Mouse (Mus musculus) kidney, postnatal 0 days (tissue): ENCODE measurements around the gene Sh3bgr. TPM values are rescaled to one million over a fixed set of nuclear protein-coding genes. Genes with fewer than 3 reads are reported as not detected.

Source experiments
- ATAC-seq: fragments of 200-750 bp; cut with Nextera tagmentation; replicated peaks from 2 replicates; pipeline ENCODE4 v1.8.0; 2017; ENCODE audit warnings: low read depth, moderate number of reproducible peaks, moderate TSS enrichment, moderate library complexity; ENCODE audit not compliant: low FRiP score
- DNase-seq: peaks from one replicate; pipeline ENCODE4 v3.0.0-alpha.2; 2016; ENCODE audit warnings: low spot score
- H3K27ac ChIP-seq: fragments of 300-500 bp; sonication (generic); 2 replicates; pipeline ENCODE4 v1.5.1; 2014; ENCODE audit warnings: mild to moderate bottlenecking
- H3K27me3 ChIP-seq: fragments of 300-500 bp; sonication (generic); 2 replicates; pipeline ENCODE4 v1.6.1; 2014; ENCODE audit warnings: low read length, mixed read lengths; ENCODE audit not compliant: insufficient read depth
- H3K36me3 ChIP-seq: fragments of 300-500 bp; sonication (generic); 2 replicates; pipeline ENCODE4 v1.6.1; 2014; ENCODE audit warnings: low read length, mixed read lengths; ENCODE audit not compliant: insufficient read depth
- H3K4me1 ChIP-seq: fragments of 300-500 bp; sonication (generic); replicated peaks from 2 replicates; pipeline ENCODE4 v1.6.1; 2014; ENCODE audit warnings: antibody characterized with exemption, low read length, mixed read lengths; ENCODE audit not compliant: insufficient read depth
- H3K4me2 ChIP-seq: fragments of 300-500 bp; sonication (generic); 2 replicates; pipeline ENCODE4 v1.6.1; 2014; ENCODE audit warnings: mild to moderate bottlenecking, low read length, moderate library complexity, mixed read lengths
- H3K4me3 ChIP-seq: fragments of 300-500 bp; sonication (generic); replicated peaks from 2 replicates; pipeline ENCODE4 v1.5.1; 2014; ENCODE audit warnings: low read depth, low read length
- H3K9ac ChIP-seq: fragments of 300-500 bp; sonication (generic); 2 replicates; pipeline ENCODE4 v1.6.1; 2014; ENCODE audit warnings: low read depth, low read length
- H3K9me3 ChIP-seq: fragments of 300-500 bp; sonication (generic); replicated peaks from 2 replicates; pipeline ENCODE4 v1.6.1; 2016; ENCODE audit warnings: low read length, inconsistent platforms, mixed read lengths
- CTCF ChIP-seq: IDR thresholded peaks from 2 replicates; pipeline ENCODE4 v1.5.1; 2016; ENCODE audit warnings: antibody characterized with exemption, low read depth, mild to moderate bottlenecking, moderate library complexity
- WGBS: fragments of 180-500 bp; shearing (Covaris S2); extraction: QIAGEN DNeasy Blood & Tissue Kit; methylation state at CpG from one replicate; pipeline ENCODE4 v1.1.7; 2014; 5-methylcytosine and 5-hydroxymethylcytosine counted together
- polyA plus RNA-seq: library from polyadenylated mRNA; unstranded; fragments of >200 nt; fragmentation: Nextera tagmentation; extraction: Ambion mirVana; gene quantifications from 2 replicates; pipeline ENCODE4 v1.2.1, GENCODE M21; 2015

The Sh3bgr gene
- polyA plus RNA-seq, 1 experiment from 2014 or later = 3.3 TPM

DNA sequence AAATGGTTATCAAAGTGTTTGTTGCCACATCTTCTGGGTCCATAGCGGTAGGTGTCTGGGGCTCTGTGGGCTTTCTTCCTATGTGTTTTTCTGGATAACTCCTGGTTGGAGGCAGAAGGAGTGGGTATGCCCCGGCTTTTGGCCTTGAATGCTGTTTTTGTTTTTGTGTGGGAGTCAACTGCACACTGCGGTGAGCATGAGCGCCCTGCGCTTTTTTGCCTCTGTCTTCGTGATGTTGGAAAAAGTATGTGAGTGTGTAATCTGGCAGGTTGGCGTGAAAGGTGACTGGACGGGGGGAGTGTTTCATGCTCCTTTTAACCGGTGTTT, 415 bp downstream of the Sh3bgr start:
- H3K9me3 ChIP-seq = no peaks in the 10 kb centered on the region
- TF ChIP-seq CTCF = no peak
- no peaks in the 10 kb centered on the region for H3K27me3 ChIP-seq
- 14% methylated on average over 9 of the region's 9 CpGs for WGBS
- peak overlapping the region; percentile 33 for H3K4me3 ChIP-seq
- peak; percentile 39 for DNase-seq
- no peaks in the 10 kb centered on the region for H3K36me3 ChIP-seq
- peak overlapping the region; percentile 40; the same call in 1 of the 2 replicates for H3K9ac ChIP-seq
- H3K4me2 ChIP-seq = peak overlapping the region; percentile 68
- peaks cover 14% of the 10 kb centered on the region for H3K4me1 ChIP-seq
- ATAC-seq = peak; percentile 12; the same call in 1 of the 2 replicates
- H3K27ac ChIP-seq = peak overlapping the region; percentile 67

GRCm38 (mm10) chr16:96201485-96202232, 1.4 kb downstream of the Sh3bgr start:
- ATAC-seq (no peak), DNase-seq (peak; percentile 21)
- H3K27me3 ChIP-seq = no peaks in the 10 kb centered on the region
- H3K4me1 ChIP-seq = peaks cover 14% of the 10 kb centered on the region
- H3K9me3 ChIP-seq = no peaks in the 10 kb centered on the region
- TF ChIP-seq CTCF = no peak
- H3K4me3 ChIP-seq = no peak overlapping the region
- no peak overlapping the region for H3K4me2 ChIP-seq
- 61% methylated on average over 11 of the region's 11 CpGs for WGBS
- no peaks in the 10 kb centered on the region for H3K36me3 ChIP-seq
- no peak overlapping the region for H3K9ac ChIP-seq
- no peak overlapping the region for H3K27ac ChIP-seq

GRCm38 (mm10) chr16:96209789-96210188, 9.5 kb downstream of the Sh3bgr start:
- no peak overlapping the region for H3K9ac ChIP-seq
- H3K4me3 ChIP-seq = no peak overlapping the region
- no peak overlapping the region for H3K27ac ChIP-seq
- H3K27me3 ChIP-seq = no peaks in the 10 kb centered on the region
- no peaks in the 10 kb centered on the region for H3K4me1 ChIP-seq
- no peak overlapping the region for H3K4me2 ChIP-seq
- no peaks in the 10 kb centered on the region for H3K36me3 ChIP-seq
- DNase-seq (no peak), ATAC-seq (no peak)
- TF ChIP-seq CTCF = no peak
- WGBS = 83% methylated on average over 10 of the region's 10 CpGs
- H3K9me3 ChIP-seq = no peaks in the 10 kb centered on the region

GRCm38 (mm10) chr16:96210856-96211255, 10.6 kb downstream of the Sh3bgr start:
- H3K36me3 ChIP-seq = no peaks in the 10 kb centered on the region
- H3K4me1 ChIP-seq = no peaks in the 10 kb centered on the region
- TF ChIP-seq CTCF = no peak
- no peak overlapping the region for H3K4me2 ChIP-seq
- H3K27ac ChIP-seq = no peak overlapping the region
- no peak for DNase-seq
- H3K4me3 ChIP-seq = no peak overlapping the region
- 67% methylated on average over 7 of the region's 7 CpGs for WGBS
- H3K9ac ChIP-seq = no peak overlapping the region
- no peaks in the 10 kb centered on the region for H3K27me3 ChIP-seq
- no peaks in the 10 kb centered on the region for H3K9me3 ChIP-seq
- no peak for ATAC-seq

GRCm38 (mm10) chr16:96213027-96213426, 12.8 kb downstream of the Sh3bgr start:
- no peak overlapping the region for H3K4me3 ChIP-seq
- H3K9ac ChIP-seq = no peak overlapping the region
- no peaks in the 10 kb centered on the region for H3K27me3 ChIP-seq
- no peak overlapping the region for H3K4me2 ChIP-seq
- DNase-seq = no peak
- no peak for TF ChIP-seq CTCF
- H3K36me3 ChIP-seq = no peaks in the 10 kb centered on the region
- no peak overlapping the region for H3K27ac ChIP-seq
- no peaks in the 10 kb centered on the region for H3K9me3 ChIP-seq
- 93% methylated on average over 4 of the region's 4 CpGs for WGBS
- no peaks in the 10 kb centered on the region for H3K4me1 ChIP-seq
- no peak for ATAC-seq

GRCm38 (mm10) chr16:96221491-96221890, 21.2 kb downstream of the Sh3bgr start:
- Histone ChIP-seq H3K27ac (no peak overlapping the region), H3K4me2 (no peak overlapping the region), H3K4me1 (no peaks in the 10 kb centered on the region), H3K9me3 (no peaks in the 10 kb centered on the region), H3K27me3 (no peaks in the 10 kb centered on the region), H3K36me3 (no peaks in the 10 kb centered on the region), H3K4me3 (no peak overlapping the region), H3K9ac (no peak overlapping the region)
- 65% methylated on average over 5 of the region's 5 CpGs for WGBS
- DNase-seq = no peak
- no peak for TF ChIP-seq CTCF
- ATAC-seq = no peak

DNA sequence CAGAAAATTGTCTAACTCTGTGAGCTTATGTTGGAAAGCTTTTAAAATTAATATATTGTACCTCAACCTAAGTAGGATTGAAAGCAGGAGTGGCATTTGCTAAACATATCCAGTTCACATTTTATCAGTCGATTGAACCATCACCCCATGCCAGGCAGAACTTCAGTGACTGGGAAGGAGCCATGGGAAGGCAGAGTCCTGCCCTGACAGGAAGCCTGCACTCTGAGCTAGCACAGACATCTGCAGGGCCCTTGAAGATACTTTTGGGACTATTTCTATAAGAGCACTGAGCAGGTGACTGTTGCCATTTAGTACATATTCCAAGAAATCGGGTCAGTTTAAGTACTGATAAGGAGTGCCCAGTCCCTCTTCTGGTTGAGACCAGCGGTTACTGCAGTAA, 21.7 kb downstream of the Sh3bgr start:
- 79% methylated on average over 3 of the region's 3 CpGs for WGBS
- Histone ChIP-seq H3K27me3 (no peaks in the 10 kb centered on the region), H3K9ac (no peak overlapping the region), H3K36me3 (no peaks in the 10 kb centered on the region), H3K4me2 (no peak overlapping the region), H3K4me1 (no peaks in the 10 kb centered on the region), H3K4me3 (no peak overlapping the region), H3K27ac (no peak overlapping the region), H3K9me3 (no peaks in the 10 kb centered on the region)
- TF ChIP-seq CTCF = no peak
- no peak for ATAC-seq
- DNase-seq = no peak
